Mouse (Mus musculus): ENCODE data around the gene Iqsec1.

- TF ChIP-seq POLR2A (IDR thresholded peaks at IDR 0.05; ENCODE audit: low read depth, low read length): no peak
- no peak for TF ChIP-seq CTCF (IDR thresholded peaks at IDR 0.05; ENCODE audit: extremely low read depth, insufficient read depth, insufficient read length, insufficient replicate concordance)
Observed at GRCm38 (mm10) chr6:90702837-90703735, 285.4 kb downstream of the Iqsec1 start.

All from spleen, adult 2 months (tissue).